Mouse (Mus musculus) kidney, postnatal 10 days (tissue): ENCODE results near the gene Ndufa1.
"Not testable (repeated sequence)": the region's sequence is repeated elsewhere in the genome, so short reads cannot be mapped to it uniquely, and the experiment has no call there.

Experiments used
- DNase-seq: peaks from one replicate; pipeline ENCODE4 v3.0.0; 2021; ENCODE audit warnings: mixed read lengths

The Ndufa1 gene

DNA sequence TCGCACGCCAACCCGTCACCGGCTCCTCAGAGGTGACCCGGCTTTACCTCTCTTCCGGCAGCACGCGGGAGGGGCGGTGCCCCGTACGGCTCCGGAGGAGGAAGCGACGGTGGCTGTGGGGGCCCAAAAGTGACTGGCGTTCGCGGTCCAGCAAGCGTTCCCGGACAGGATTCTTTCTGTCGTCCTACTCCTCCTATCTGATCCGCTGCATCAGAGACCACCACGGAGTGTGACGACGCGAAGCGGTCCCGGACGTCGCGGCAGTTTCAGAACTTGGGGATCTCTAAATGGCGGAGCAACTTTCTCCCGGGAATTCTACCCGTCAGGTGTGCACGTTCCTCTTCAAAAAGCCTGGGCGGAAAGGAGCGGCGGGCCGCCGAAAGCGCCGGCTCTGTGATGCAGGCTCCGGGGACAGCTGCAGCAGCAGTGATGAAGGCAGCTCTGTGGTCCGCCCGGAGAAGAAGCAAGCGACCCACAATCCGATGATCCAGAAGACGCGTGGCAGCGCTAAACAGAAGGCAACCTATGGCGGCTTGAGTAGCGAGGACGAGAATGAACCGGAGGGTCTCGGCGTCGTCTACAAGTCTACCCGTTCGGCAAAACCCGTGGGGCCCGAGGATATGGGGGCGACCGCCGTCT lies at the start of gene Ndufa1, which contains the start of gene Rnf113a1:
TSS of gene Ndufa1 (minus strand) at position 59 of the 639 bp plus-strand sequence.
TSS of gene Rnf113a1 (plus strand) at position 141 of the 639 bp plus-strand sequence.
- peak; percentile 90 for DNase-seq

DNA sequence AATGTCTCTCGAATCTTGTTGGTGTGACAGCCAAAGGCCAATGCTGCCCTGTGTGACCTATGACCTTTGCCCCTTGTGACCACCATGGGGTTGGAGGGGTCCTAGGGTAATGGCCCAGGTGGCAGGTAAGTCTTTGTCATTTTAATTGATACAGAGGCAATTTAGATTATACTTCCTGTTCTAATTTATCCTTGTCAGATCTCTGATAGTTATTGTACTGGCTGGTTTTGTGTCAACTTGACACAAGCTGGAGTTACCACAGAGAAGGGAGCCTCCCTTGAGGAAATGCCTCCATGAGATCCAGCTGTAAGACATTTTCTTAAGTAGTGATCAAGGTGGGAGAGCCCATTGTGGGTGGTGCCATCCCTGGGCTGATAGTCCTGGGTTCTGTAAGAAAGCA lies 31.2 kb upstream of the Ndufa1 start, which contains the start of gene Rhox1:
TSS of gene Rhox1 (minus strand) at position 101 of the 400 bp plus-strand sequence.
- DNase-seq = not testable (repeated sequence)

DNA sequence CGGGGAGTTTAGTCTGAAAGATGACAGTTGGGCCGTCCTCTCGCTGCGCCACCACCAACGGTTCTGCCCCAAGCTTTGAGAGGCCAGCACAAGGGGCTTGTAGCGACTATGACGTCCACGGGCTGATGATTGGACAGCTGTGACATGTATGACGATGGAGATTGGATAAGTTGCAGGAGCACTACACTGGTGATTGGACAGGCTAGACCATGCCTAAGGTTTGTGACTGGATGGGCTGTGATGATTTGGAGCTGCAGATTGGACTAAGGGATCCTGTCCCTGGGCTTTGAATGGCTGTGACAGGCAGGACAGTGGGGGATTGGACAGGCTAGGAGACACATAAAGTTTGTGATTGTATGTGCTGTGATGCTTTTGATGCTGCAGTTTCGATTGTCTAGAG lies 20.0 kb upstream of the Ndufa1 start, which contains the start of gene Gm9:
TSS of gene Gm9 (minus strand) at position 101 of the 400 bp plus-strand sequence.
- no peak for DNase-seq

- DNase-seq = no peak
Measured at GRCm38 (mm10) chrX:37198676-37199075, 7.7 kb upstream of the Ndufa1 start.

DNA sequence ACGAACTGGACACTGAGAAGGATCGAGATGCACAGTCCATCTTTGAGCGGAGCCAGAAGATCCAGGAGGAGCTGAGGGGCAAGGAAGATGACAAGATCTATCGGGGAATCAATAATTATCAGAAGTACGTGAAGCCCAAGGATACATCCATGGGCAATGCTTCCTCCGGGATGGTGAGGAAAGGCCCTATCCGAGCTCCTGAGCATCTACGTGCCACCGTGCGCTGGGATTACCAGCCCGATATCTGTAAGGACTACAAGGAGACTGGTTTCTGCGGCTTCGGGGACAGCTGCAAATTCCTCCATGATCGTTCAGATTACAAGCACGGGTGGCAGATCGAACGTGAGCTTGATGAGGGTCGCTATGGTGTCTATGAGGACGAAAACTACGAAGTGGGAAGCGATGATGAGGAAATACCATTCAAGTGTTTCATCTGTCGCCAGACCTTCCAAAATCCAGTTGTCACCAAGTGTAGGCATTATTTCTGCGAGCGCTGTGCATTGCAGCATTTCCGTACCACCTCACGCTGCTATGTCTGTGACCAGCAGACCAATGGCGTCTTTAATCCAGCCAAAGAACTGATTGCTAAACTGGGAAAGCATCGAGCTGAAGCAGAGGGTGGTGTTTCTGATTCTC lies 899 bp upstream of the Ndufa1 start:
- DNase-seq = no peak

DNA sequence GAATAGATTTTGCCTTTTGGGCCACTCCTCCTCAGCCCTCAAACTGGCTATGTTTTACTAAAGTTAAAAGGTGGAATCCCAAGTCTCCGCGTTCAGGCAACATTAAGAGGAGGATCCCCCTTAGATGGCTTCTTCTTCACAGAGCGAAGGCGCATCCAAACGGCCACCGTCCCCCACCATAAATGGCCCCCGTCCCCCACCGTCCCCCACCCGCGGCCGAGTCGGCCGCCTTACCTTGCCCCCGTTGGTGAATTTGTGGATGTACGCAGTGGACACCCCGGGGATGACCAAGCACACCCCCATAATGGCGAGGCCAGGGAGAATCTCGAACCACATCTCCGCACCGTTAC lies 233 bp downstream of the Ndufa1 start:
- DNase-seq = no peak

GRCm38 (mm10) chrX:37184401-37184800 lies 6.6 kb downstream of the Ndufa1 start:
- not testable (repeated sequence) for DNase-seq

GRCm38 (mm10) chrX:37168742-37169141 lies 22.2 kb downstream of the Ndufa1 start, which contains the start of gene Akap14:
TSS of gene Akap14 (minus strand) at chrX:37168842.
- no peak for DNase-seq

DNA sequence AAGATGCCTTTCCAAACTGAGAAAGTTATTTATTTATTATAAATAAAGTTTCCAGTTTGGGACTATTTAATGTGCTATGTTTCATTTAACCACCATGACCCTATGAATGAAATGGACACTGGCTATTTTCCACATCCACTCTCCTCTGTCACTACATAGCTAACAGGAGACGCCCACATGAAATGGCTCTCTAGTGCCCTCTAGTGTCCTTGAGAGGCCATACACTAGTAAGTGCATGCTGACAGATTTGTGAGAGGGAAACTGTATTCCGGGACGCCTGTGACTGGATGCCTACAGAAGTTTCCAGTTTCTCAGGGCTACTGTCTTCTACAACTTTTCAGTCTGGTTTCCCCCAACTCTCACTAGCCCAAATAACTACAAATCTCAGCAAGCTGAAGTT lies 23.9 kb downstream of the Ndufa1 start:
- DNase-seq = peak; percentile 55

DNA sequence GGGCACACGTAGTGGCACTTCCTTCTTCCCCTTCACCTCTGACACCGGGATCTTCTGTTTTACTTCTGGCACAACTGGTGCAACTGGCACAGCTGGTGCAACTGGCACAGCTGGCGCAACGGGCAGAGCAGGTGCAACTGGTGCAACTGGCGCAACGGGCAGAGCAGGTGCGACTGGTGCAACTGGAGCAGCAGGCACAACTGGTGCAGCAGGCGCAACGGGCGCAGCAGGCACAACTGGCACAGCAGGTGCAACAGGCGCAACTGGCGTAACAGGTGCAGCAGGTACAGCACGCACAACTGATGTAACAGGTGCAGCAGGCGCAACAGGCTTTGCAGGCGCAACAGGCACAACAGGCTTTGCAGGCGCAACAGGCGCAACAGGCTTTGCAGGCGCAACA lies 27.8 kb downstream of the Ndufa1 start:
- DNase-seq = no peak

- no peak for DNase-seq
Measured at GRCm38 (mm10) chrX:37161169-37161568, 29.8 kb downstream of the Ndufa1 start.

DNA sequence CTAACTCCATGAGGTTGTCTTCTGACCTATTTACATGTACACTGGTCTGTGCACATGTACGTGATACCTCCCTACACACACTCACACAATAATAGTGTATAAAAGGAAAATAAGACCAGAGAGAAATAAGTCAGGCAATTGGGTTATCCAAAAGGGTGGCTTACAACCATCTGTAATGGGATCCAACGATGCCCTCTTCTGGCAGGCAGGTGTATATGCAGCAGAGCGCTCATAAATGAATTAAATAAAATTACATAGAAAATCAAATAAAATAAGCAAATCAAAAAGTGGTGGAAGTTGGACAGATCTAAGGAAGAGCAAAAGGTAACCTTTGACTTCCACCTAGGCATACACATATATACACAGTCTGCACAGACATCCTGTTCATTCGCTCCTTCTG lies 33.1 kb downstream of the Ndufa1 start:
- peak; percentile 4 for DNase-seq

DNA sequence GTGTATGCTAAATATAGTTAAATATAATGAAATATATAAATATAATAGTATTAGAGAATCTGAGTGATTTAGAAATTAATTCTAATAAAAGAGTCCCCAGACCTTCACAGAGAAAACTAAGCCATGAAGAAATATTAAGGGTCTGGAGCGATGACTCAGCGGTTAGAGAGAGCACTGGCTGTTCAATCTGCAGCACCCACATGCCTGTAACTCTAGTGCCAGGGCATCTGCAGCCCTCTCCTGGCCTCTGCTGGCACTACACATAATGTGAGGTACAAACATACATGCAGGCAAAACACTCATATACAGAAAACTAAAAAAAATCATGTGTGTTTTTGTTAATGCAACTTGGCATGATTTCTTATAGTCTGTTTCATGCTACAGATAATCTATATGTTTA lies 46.0 kb downstream of the Ndufa1 start:
- DNase-seq = peak; percentile 21

DNA sequence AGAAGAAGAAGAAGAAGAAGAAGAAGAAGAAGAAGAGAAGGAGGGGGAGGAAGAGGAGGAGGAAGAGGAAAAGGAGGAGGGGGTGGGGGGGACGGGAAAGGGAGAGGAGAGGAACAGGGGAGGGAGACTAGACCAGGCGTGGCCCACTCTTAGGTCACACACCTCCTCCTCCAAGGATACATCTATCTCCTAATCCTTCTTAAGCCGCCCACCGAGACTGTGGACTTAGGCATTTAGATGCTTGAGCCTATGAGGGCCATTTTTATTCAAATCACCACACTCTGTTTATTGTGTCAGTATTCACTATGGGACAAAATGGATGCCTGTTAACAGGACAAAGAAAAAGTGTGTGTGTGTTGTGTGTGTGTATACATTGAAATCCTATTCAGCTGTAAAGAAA lies 46.5 kb downstream of the Ndufa1 start:
- DNase-seq = not testable (repeated sequence)

- no peak for DNase-seq
Measured at GRCm38 (mm10) chrX:37141732-37142131, 49.2 kb downstream of the Ndufa1 start.
